In genomic region chr7:127326685-127327084, GRCm38 (mm10) we compare ENCODE assay signal across 10 mouse cellular contexts. TPM values are rescaled to one million over a fixed set of nuclear protein-coding genes. Genes with fewer than 3 reads are reported as not detected.
DNase-seq lines count a peak whose midpoint lies in the region; ATAC-seq lines count a peak whose summit lies in the region.
"Had no signal": no experiment of that assay in that cellular context is flagged by ENCODE, and none has a peak within 500 bp of the region (broad histone marks: within the 10 kb centered on the region; RNA-seq: fewer than 3 reads in every experiment).

No protein-coding gene starts in this region.

- H3K4me3 ChIP-seq in kidney, embryonic 15.5 days (replicated peaks): no peak overlapping the region
- H3K4me3 ChIP-seq in midbrain, embryonic 15.5 days: no peak overlapping the region

- H3K9me3 ChIP-seq in kidney, embryonic 15.5 days (replicated peaks): no peaks in the 10 kb centered on the region
- no peaks in the 10 kb centered on the region for H3K9me3 ChIP-seq in midbrain, embryonic 15.5 days

- no peak overlapping the region for H3K27ac ChIP-seq in kidney, embryonic 15.5 days
- H3K27ac ChIP-seq in midbrain, embryonic 15.5 days: no peak overlapping the region
- H3K27ac ChIP-seq: macrophage had no signal

- no peaks in the 10 kb centered on the region for H3K36me3 ChIP-seq in kidney, embryonic 15.5 days
- no peaks in the 10 kb centered on the region for H3K36me3 ChIP-seq in midbrain, embryonic 15.5 days (replicated peaks)

- peak; percentile 63; the same call in 1 of the 2 replicates for ATAC-seq in kidney, embryonic 15.5 days (replicated peaks; ENCODE audit: low FRiP score)
- peak; percentile 48; the same call in 1 of the 2 replicates for ATAC-seq in midbrain, embryonic 15.5 days (replicated peaks)
- no peak for ATAC-seq in activated CD4-positive, CD25-positive, alpha-beta regulatory T cell, adult 4 months
- ATAC-seq: Patski had no signal

- 63% methylated on average over 1 of the region's 2 CpGs for WGBS in kidney, embryonic 15.5 days
- WGBS in midbrain, embryonic 15.5 days: 22% methylated on average over 2 of the region's 2 CpGs

- no peak overlapping the region for H3K9ac ChIP-seq in kidney, embryonic 15.5 days
- no peak overlapping the region for H3K9ac ChIP-seq in midbrain, embryonic 15.5 days

- no peaks in the 10 kb centered on the region for H3K27me3 ChIP-seq in kidney, embryonic 15.5 days
- no peaks in the 10 kb centered on the region for H3K27me3 ChIP-seq in midbrain, embryonic 15.5 days (replicated peaks)
- H3K27me3 ChIP-seq: Patski had no signal

- peaks cover 11% of the 10 kb centered on the region; the same call in 1 of the 2 replicates for H3K4me1 ChIP-seq in kidney, embryonic 15.5 days
- H3K4me1 ChIP-seq in midbrain, embryonic 15.5 days: no peaks in the 10 kb centered on the region

- H3K4me2 ChIP-seq in kidney, embryonic 15.5 days: no peak overlapping the region
- H3K4me2 ChIP-seq in midbrain, embryonic 15.5 days: no peak overlapping the region

- DNase-seq in layer of hippocampus, adult 11-12 months (ENCODE audit: low spot score): peak; percentile 44
- DNase-seq in layer of hippocampus, adult 9-10 months (ENCODE audit: low spot score): no peak
- peak; percentile 29 to 60 for DNase-seq in gastrocnemius, adult 8-10 months (ENCODE audit: low spot score in 2 of 2)
- no peak for DNase-seq in urinary bladder, postnatal 4 days (ENCODE audit: low spot score in 2 of 2)
- DNase-seq in spleen, postnatal 36 days (ENCODE audit: low spot score in 2 of 2): no peak

RNA-seq across cellular contexts. Expression of gene Zfp768, which starts 18.7 kb away (rescaled TPM):
- total RNA-seq in gastrocnemius, adult 8-10 months (2022): 10 to 100 TPM; 39.1 to 55.1 (median 41.1) TPM
- 21.5 and 25.1 TPM in 2 replicates for polyA plus RNA-seq in kidney, embryonic 15.5 days (2015; fragmentation: Nextera tagmentation; extraction: Ambion mirVana)
- polyA plus RNA-seq in midbrain, embryonic 15.5 days (2015; fragmentation: Nextera tagmentation; extraction: Ambion mirVana): 19.1 and 19.2 TPM in 2 replicates
- polyA plus RNA-seq in activated CD4-positive, CD25-positive, alpha-beta regulatory T cell, adult 4 months (2017; shearing (Covaris generic)): under 1 TPM in 1 of 2 experiments, not detected in 1; 0.19 TPM

RNA-seq across cellular contexts. Expression of gene Itgal, which starts 30.6 kb away (rescaled TPM):
- total RNA-seq in gastrocnemius, adult 8-10 months (2022): under 1 TPM; 0.07 to 0.25 (median 0.17) TPM
- 0.82 and 1.2 TPM in 2 replicates for polyA plus RNA-seq in kidney, embryonic 15.5 days (2015; fragmentation: Nextera tagmentation; extraction: Ambion mirVana)
- polyA plus RNA-seq in midbrain, embryonic 15.5 days (2015; fragmentation: Nextera tagmentation; extraction: Ambion mirVana): 0.19 and 0.37 TPM in 2 replicates
- polyA plus RNA-seq in activated CD4-positive, CD25-positive, alpha-beta regulatory T cell, adult 4 months (2017; shearing (Covaris generic)): 100 to 1,000 TPM; 149 to 232 TPM

RNA-seq across cellular contexts. Expression of gene Zfp747, which starts 49.2 kb away (rescaled TPM):
- total RNA-seq in gastrocnemius, adult 8-10 months (2022): 1 to 10 TPM; 3.0 to 3.4 (median 3.1) TPM
- polyA plus RNA-seq in kidney, embryonic 15.5 days (2015; fragmentation: Nextera tagmentation; extraction: Ambion mirVana): 8.3 and 10.7 TPM in 2 replicates
- 10.3 and 10.5 TPM in 2 replicates for polyA plus RNA-seq in midbrain, embryonic 15.5 days (2015; fragmentation: Nextera tagmentation; extraction: Ambion mirVana)
- polyA plus RNA-seq in activated CD4-positive, CD25-positive, alpha-beta regulatory T cell, adult 4 months (2017; shearing (Covaris generic)): 10 to 100 TPM in 1 of 2 experiments, 1 to 10 TPM in 1; 9.9 to 11.2 TPM

RNA-seq across cellular contexts. Expression of gene Sephs2, which starts 52.8 kb away (rescaled TPM):
- total RNA-seq in gastrocnemius, adult 8-10 months (2022): 10 to 100 TPM; 38.1 to 45.4 (median 41.6) TPM
- 112 and 113 TPM in 2 replicates for polyA plus RNA-seq in kidney, embryonic 15.5 days (2015; fragmentation: Nextera tagmentation; extraction: Ambion mirVana)
- 59.9 and 62.3 TPM in 2 replicates for polyA plus RNA-seq in midbrain, embryonic 15.5 days (2015; fragmentation: Nextera tagmentation; extraction: Ambion mirVana)
- polyA plus RNA-seq in activated CD4-positive, CD25-positive, alpha-beta regulatory T cell, adult 4 months (2017; shearing (Covaris generic)): 10 to 100 TPM; 29.9 to 31.3 TPM

Comparison
In these comparisons a context has a peak if more than half of its experiments do, and no peak if none do; other contexts are left out.
1. DNase-seq: peak in layer of hippocampus, adult 11-12 months (single experiment) and gastrocnemius, adult 8-10 months (2 of 2); none in layer of hippocampus, adult 9-10 months (single experiment), urinary bladder, postnatal 4 days (0 of 2) and spleen, postnatal 36 days (0 of 2).
2. RNA of gene Zfp768, which starts 18.7 kb away (polyA plus RNA-seq): 21.5 to 25.1 TPM in kidney, embryonic 15.5 days and 19.1 to 19.2 TPM in midbrain, embryonic 15.5 days; 0.19 TPM in activated CD4-positive, CD25-positive, alpha-beta regulatory T cell, adult 4 months; every median in the first group is over 10 times any median in the second.
3. RNA of gene Itgal, which starts 30.6 kb away (polyA plus RNA-seq): 149 to 232 TPM in activated CD4-positive, CD25-positive, alpha-beta regulatory T cell, adult 4 months; 0.82 to 1.2 TPM in kidney, embryonic 15.5 days and 0.19 to 0.37 TPM in midbrain, embryonic 15.5 days; every median in the first group is over 10 times any median in the second.